Mouse (Mus musculus): ENCODE data around the gene Gm11084. TPM values are rescaled to one million over a fixed set of nuclear protein-coding genes. Genes with fewer than 3 reads are reported as not detected.

The Gm11084 gene
- polyA plus RNA-seq, 1 experiment from 2014 or later, result not detected

DNA sequence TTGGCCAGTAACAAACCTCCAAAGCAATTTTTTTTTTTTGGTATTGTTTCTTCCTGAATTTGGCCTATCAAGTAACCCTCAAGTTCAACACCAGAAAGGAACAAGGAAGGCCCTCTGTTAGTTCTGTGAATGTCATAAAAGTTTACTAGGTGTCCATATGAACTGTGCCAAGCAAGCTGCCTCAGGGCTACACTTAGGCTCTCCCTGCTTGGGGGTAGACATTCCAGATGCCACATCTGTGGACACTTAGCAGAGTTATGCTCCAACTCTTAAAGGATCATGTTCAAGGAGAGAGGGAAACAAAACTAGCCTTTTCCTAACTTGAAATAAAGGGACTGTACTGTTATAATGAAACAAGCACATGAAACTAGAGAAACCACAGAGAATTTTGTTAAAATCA is 54.3 kb downstream of the Gm11084 start:
- H3K9me3 ChIP-seq (ENCODE audit: control insufficient read depth, low read length), result no peaks in the 10 kb centered on the region
- ATAC-seq (ENCODE audit: insufficient read depth, low FRiP score, low TSS enrichment), result no peak
- H3K4me1 ChIP-seq (ENCODE audit: control insufficient read depth, insufficient read depth, low read length), result no peaks in the 10 kb centered on the region
- DNase-seq (ENCODE audit: low spot score), result no peak
- no peaks in the 10 kb centered on the region for H3K27me3 ChIP-seq (ENCODE audit: control insufficient read depth, insufficient read depth, low read length)
- H3K36me3 ChIP-seq (ENCODE audit: control insufficient read depth, insufficient read depth, low read length), result no peaks in the 10 kb centered on the region
- no peak overlapping the region for H3K27ac ChIP-seq (ENCODE audit: low read depth, low read length)
- H3K4me2 ChIP-seq (ENCODE audit: low read depth), result no peak overlapping the region
- no peak overlapping the region for H3K4me3 ChIP-seq (ENCODE audit: low read depth, low read length)
- H3K9ac ChIP-seq (ENCODE audit: low read length), result no peak overlapping the region

DNA sequence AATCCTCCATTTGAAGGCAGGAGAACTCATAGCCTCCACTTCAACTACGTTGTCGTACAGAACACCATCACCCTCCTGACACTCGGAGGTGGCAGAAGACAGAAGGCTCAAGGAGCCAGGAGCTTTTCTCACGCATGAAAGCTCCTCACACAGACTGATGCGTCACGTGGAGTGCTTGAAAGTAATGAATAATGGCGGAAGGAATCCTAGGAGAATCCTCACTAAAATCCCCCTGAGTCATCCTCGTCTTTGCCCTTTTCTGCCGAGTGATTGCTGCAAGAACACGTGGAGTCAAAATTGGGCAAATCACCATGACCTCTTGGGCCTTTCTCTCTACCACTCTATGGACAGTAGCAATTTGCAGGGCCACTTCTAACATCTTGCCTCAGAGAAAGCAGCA is 61.5 kb downstream of the Gm11084 start:
- no peak for ATAC-seq (ENCODE audit: insufficient read depth, low FRiP score, low TSS enrichment)
- H3K4me2 ChIP-seq (ENCODE audit: low read depth), result no peak overlapping the region
- H3K27ac ChIP-seq (ENCODE audit: low read depth, low read length), result no peak overlapping the region
- H3K36me3 ChIP-seq (ENCODE audit: control insufficient read depth, insufficient read depth, low read length), result no peaks in the 10 kb centered on the region
- WGBS, result 87% methylated on average over 10 of the region's 10 CpGs
- H3K4me1 ChIP-seq (ENCODE audit: control insufficient read depth, insufficient read depth, low read length), result no peaks in the 10 kb centered on the region
- H3K27me3 ChIP-seq (ENCODE audit: control insufficient read depth, insufficient read depth, low read length), result no peaks in the 10 kb centered on the region
- no peak for DNase-seq (ENCODE audit: low spot score)
- no peaks in the 10 kb centered on the region for H3K9me3 ChIP-seq (ENCODE audit: control insufficient read depth, low read length)
- no peak overlapping the region for H3K4me3 ChIP-seq (ENCODE audit: low read depth, low read length)
- H3K9ac ChIP-seq (ENCODE audit: low read length), result no peak overlapping the region

Small RNA genes within 50 kb of the gene (microRNA-seq; reads per million reads assigned to microRNA genes)
- gene Gm25960, result not detected

Other genes starting within 250 kb of the Gm11084 start
- 65.8 and 67.3 TPM in 2 replicates for gene Sp3, start 6.3 kb downstream of the Gm11084 start, polyA plus RNA-seq (2014; fragmentation: Nextera tagmentation; extraction: Ambion mirVana)
- 93.3 and 98.5 TPM in 2 replicates for gene Ola1, start 232.2 kb upstream of the Gm11084 start, polyA plus RNA-seq (2014; fragmentation: Nextera tagmentation; extraction: Ambion mirVana)

Data from neural tube, embryonic 11.5 days (tissue).